Mouse (Mus musculus) ES-E14 (cell line): ENCODE data around the gene Ppox. TPM values are rescaled to one million over a fixed set of nuclear protein-coding genes. Genes with fewer than 3 reads are reported as not detected.

Experiments
- DNase-seq: peaks from one replicate; pipeline ENCODE4 v3.0.0-alpha.2; 2013; ENCODE audit warnings: low read depth, low spot score
- H3K27ac ChIP-seq: 2 replicates; pipeline ENCODE4 v1.5.1; 2012; ENCODE audit warnings: low read depth, mild to moderate bottlenecking, low read length, moderate library complexity, mixed read lengths; ENCODE audit not compliant: poor library complexity, insufficient read depth, severe bottlenecking
- H3K36me3 ChIP-seq: 2 replicates; pipeline ENCODE4 v1.6.1; 2012; ENCODE audit warnings: mild to moderate bottlenecking, low read length, moderate library complexity, mixed read lengths; ENCODE audit not compliant: control insufficient read depth, poor library complexity, insufficient read depth, severe bottlenecking
- H3K4me1 ChIP-seq, 2 experiments: fragments of 150-350 bp in 1 of 2; sonication (generic) in 1 of 2; 2 replicates each; pipeline ENCODE4 v1.6.1; 2012; ENCODE audit warnings: low read length in 2 of 2, mild to moderate bottlenecking in 1 of 2, mixed read lengths in 1 of 2; ENCODE audit not compliant: control insufficient read depth in 2 of 2, insufficient read depth in 2 of 2, poor library complexity in 1 of 2
- H3K4me3 ChIP-seq, 2 experiments: fragments of 150-350 bp in 1 of 2; sonication (generic) in 1 of 2; 2 replicates each; pipeline ENCODE4 v1.5.1; 2012; ENCODE audit warnings: low read length in 2 of 2, low read depth in 1 of 2, mild to moderate bottlenecking in 1 of 2, mixed read lengths in 1 of 2; ENCODE audit not compliant: insufficient read depth in 1 of 2, poor library complexity in 1 of 2, severe bottlenecking in 1 of 2
- H3K9ac ChIP-seq: 2 replicates; pipeline ENCODE4 v1.6.1; 2012; ENCODE audit warnings: low read depth, mild to moderate bottlenecking, low read length, mixed read lengths; ENCODE audit not compliant: poor library complexity, insufficient read depth, severe bottlenecking
- H3K9me3 ChIP-seq: fragments of 150-350 bp; sonication (generic); 2 replicates; pipeline ENCODE4 v1.6.1; 2012; ENCODE audit warnings: low read depth, mild to moderate bottlenecking, low read length; ENCODE audit not compliant: control insufficient read depth, insufficient read depth
- CHD2 ChIP-seq: IDR thresholded peaks from 2 replicates; pipeline ENCODE4 v1.6.1; 2014; ENCODE audit warnings: mild to moderate bottlenecking, low read depth, low read length, inconsistent platforms
- HCFC1 ChIP-seq: IDR thresholded peaks from 2 replicates; pipeline ENCODE4 v1.6.1; 2012; ENCODE audit warnings: low read length, inconsistent platforms, borderline replicate concordance; ENCODE audit not compliant: insufficient read depth
- MAFK ChIP-seq: IDR thresholded peaks from 2 replicates; pipeline ENCODE4 v1.6.1; 2014; ENCODE audit warnings: mild to moderate bottlenecking, low read depth, low read length, inconsistent platforms; ENCODE audit not compliant: insufficient read depth
- ZC3H11A ChIP-seq: IDR thresholded peaks from 2 replicates; pipeline ENCODE4 v1.6.1; 2012; ENCODE audit warnings: low read depth, mild to moderate bottlenecking, inconsistent platforms, low read length, borderline replicate concordance
- ZNF384 ChIP-seq: IDR thresholded peaks from 2 replicates; pipeline ENCODE4 v1.6.1; 2012; ENCODE audit warnings: low read depth, low read length, inconsistent platforms
- in situ Hi-C, 2 experiments: fragments of 600-800 bp; cut with MboI; formaldehyde crosslinking; loops; one replicate each; pipeline ENCODE4 v1.15.1; 2025; ENCODE audit warnings: low sequenced_read_pairs in 2 of 2, inconsistent platforms in 1 of 2; ENCODE audit not compliant: unreplicated experiment in 2 of 2
- total RNA-seq: library from RNA; depleted of rRNA; stranded (reverse); fragments of 300-350 nt; gene quantifications from 2 replicates; pipeline ENCODE4 v1.2.3, GENCODE M21; 2012

Gene Ppox
- total RNA-seq, 1 experiment, result 15.5 TPM

GRCm38 (mm10) chr1:171284491-171284890, 3.5 kb upstream of the Ppox start:
- no peak for TF ChIP-seq ZC3H11A
- TF ChIP-seq CHD2, result no peak
- no peak for TF ChIP-seq MAFK
- no peak for TF ChIP-seq HCFC1
- no peak for TF ChIP-seq ZNF384
- H3K9ac ChIP-seq, result peak overlapping the region; percentile 59; the same call in 1 of the 2 replicates
- no peak overlapping the region for H3K27ac ChIP-seq
- in situ Hi-C loops, result no loop called here
- no peaks in the 10 kb centered on the region for H3K9me3 ChIP-seq
- H3K36me3 ChIP-seq, result peaks cover 15% of the 10 kb centered on the region; the same call in 1 of the 2 replicates
- peak overlapping the region in 1 of 2 experiments; percentile 20; a peak in 1 of 4 replicates for H3K4me3 ChIP-seq
- peaks cover 0 to 22% of the 10 kb centered on the region in 2 experiments; a peak in 2 of 4 replicates for H3K4me1 ChIP-seq
- no peak for DNase-seq

- no peak for DNase-seq
Observed at GRCm38 (mm10) chr1:171283188-171284160, 2.5 kb upstream of the Ppox start.

GRCm38 (mm10) chr1:171282086-171282805, 1.3 kb upstream of the Ppox start:
- TF ChIP-seq CHD2, result no peak
- Histone ChIP-seq H3K4me3 (peak overlapping the region in 1 of 2 experiments; percentile 83; a peak in 1 of 4 replicates), H3K36me3 (peaks cover 23% of the 10 kb centered on the region; the same call in 1 of the 2 replicates), H3K9me3 (no peaks in the 10 kb centered on the region), H3K4me1 (peaks cover 0 to 22% of the 10 kb centered on the region in 2 experiments; a peak in 1 of 4 replicates), H3K27ac (no peak overlapping the region), H3K9ac (no peak overlapping the region)
- in situ Hi-C loops, result no loop called here
- no peak for DNase-seq

More at GRCm38 (mm10) chr1:171283188-171284160, 2.5 kb upstream of the Ppox start:
- Histone ChIP-seq H3K9me3 (no peaks in the 10 kb centered on the region), H3K9ac (no peak overlapping the region), H3K36me3 (peaks cover 15% of the 10 kb centered on the region; the same call in 1 of the 2 replicates), H3K4me1 (peaks cover 0 to 22% of the 10 kb centered on the region in 2 experiments; a peak in 1 of 4 replicates), H3K4me3 (no peak overlapping the region), H3K27ac (no peak overlapping the region)
- no peak for TF ChIP-seq MAFK
- no peak for TF ChIP-seq HCFC1
- no peak for TF ChIP-seq CHD2
- in situ Hi-C loops, result no loop called here

GRCm38 (mm10) chr1:171281528-171281923, 540 bp upstream of the Ppox start:
- Histone ChIP-seq H3K4me1 (peaks cover 0 to 19% of the 10 kb centered on the region in 2 experiments; a peak in 1 of 4 replicates), H3K4me3 (peak overlapping the region; percentile 68 to 83), H3K9me3 (no peaks in the 10 kb centered on the region), H3K9ac (peak overlapping the region; percentile 71), H3K36me3 (peaks cover 26% of the 10 kb centered on the region), H3K27ac (peak overlapping the region; percentile 14; the same call in 1 of the 2 replicates)
- TF ChIP-seq ZNF384 (no peak), HCFC1 (peak; percentile 43; the same call in 1 of the 2 replicates)
- in situ Hi-C loops, result no loop called here
- DNase-seq, result peak; percentile 70
